Mouse (Mus musculus) hematopoietic stem cell, adult 5-6 weeks (primary cell): ENCODE data around the gene Chn1. TPM values are rescaled to one million over a fixed set of nuclear protein-coding genes. Genes with fewer than 3 reads are reported as not detected.

Experiments
- ATAC-seq, 2 experiments: fragments of 125-278 bp in 1 of 2; replicated peaks in 1 of 2; 2 replicates each; pipeline ENCODE4 v1.8.0; 2016 to 2017; ENCODE audit warnings: inconsistent platforms in 2 of 2, mild to moderate bottlenecking in 2 of 2, moderate number of reproducible peaks in 2 of 2, low read depth in 1 of 2, moderate TSS enrichment in 1 of 2; ENCODE audit not compliant: low FRiP score in 2 of 2, poor library complexity in 2 of 2, severe bottlenecking in 2 of 2, insufficient read depth in 1 of 2, low TSS enrichment in 1 of 2
- total RNA-seq: library from RNA; stranded (forward); fragments of 172-1452, 232-1000 nt; gene quantifications from 2 replicates; pipeline ENCODE4 v1.2.3, GENCODE M21; 2017

The Chn1 gene
- total RNA-seq, 1 experiment from 2014 or later = not detected

- peak; percentile 88 to 91 for ATAC-seq
Observed at GRCm38 (mm10) chr2:73659726-73660565, 115.2 kb downstream of the Chn1 start.

GRCm38 (mm10) chr2:73659041-73659440 lies 116.1 kb downstream of the Chn1 start:
- no peak for ATAC-seq

- no peak for ATAC-seq
Observed at GRCm38 (mm10) chr2:73657961-73658360, 117.2 kb downstream of the Chn1 start.

- no peak for ATAC-seq
Observed at GRCm38 (mm10) chr2:73657151-73657550, 118.0 kb downstream of the Chn1 start.

- ATAC-seq = no peak
Observed at GRCm38 (mm10) chr2:73655663-73656062, 119.5 kb downstream of the Chn1 start.

- no peak for ATAC-seq
Observed at GRCm38 (mm10) chr2:73654892-73655243, 120.3 kb downstream of the Chn1 start.

- no peak for ATAC-seq
Observed at GRCm38 (mm10) chr2:73654059-73654891, 120.9 kb downstream of the Chn1 start.

GRCm38 (mm10) chr2:73637688-73638087 lies 137.5 kb downstream of the Chn1 start:
- ATAC-seq = no peak

- ATAC-seq = no peak
Observed at GRCm38 (mm10) chr2:73636387-73636786, 138.8 kb downstream of the Chn1 start.

GRCm38 (mm10) chr2:73631816-73632215 lies 143.3 kb downstream of the Chn1 start:
- no peak for ATAC-seq

GRCm38 (mm10) chr2:73618486-73619052 lies 156.6 kb downstream of the Chn1 start:
- ATAC-seq = no peak

- ATAC-seq = no peak
Observed at GRCm38 (mm10) chr2:73616434-73617057, 158.6 kb downstream of the Chn1 start.

- no peak for ATAC-seq
Observed at GRCm38 (mm10) chr2:73615456-73615855, 159.7 kb downstream of the Chn1 start.

- ATAC-seq = no peak
Observed at GRCm38 (mm10) chr2:73614303-73614702, 160.8 kb downstream of the Chn1 start.

GRCm38 (mm10) chr2:73612941-73613340 lies 162.2 kb downstream of the Chn1 start:
- ATAC-seq = no peak

GRCm38 (mm10) chr2:73612367-73612914 lies 162.7 kb downstream of the Chn1 start:
- ATAC-seq = no peak

- no peak for ATAC-seq
Observed at GRCm38 (mm10) chr2:73611798-73612197, 163.3 kb downstream of the Chn1 start.
